Mouse (Mus musculus) gastrocnemius, adult 18-20 months (tissue): ENCODE data around the gene Ccdc162. TPM values are rescaled to one million over a fixed set of nuclear protein-coding genes. Genes with fewer than 3 reads are reported as not detected.
A peak's percentile ranks its signal among the peaks of the same experiment; 100 is the strongest.

Experiments
- DNase-seq: peaks from one replicate; pipeline ENCODE4 v3.0.0; 2021; ENCODE audit warnings: low spot score
- long read RNA-seq, 2 experiments: library from polyadenylated mRNA; stranded (forward); transcript quantifications; one replicate each; pipeline ENCODE4 v2.0.0; 2021
- total RNA-seq, 2 experiments: library from RNA; stranded (reverse); gene quantifications; 2 replicates each; pipeline ENCODE4 v1.2.3; 2021

The Ccdc162 gene
- total RNA-seq: 1 to 10 TPM; 1.0 TPM
- long read RNA-seq, experiment 1, partial matches to known transcripts: 0 of 1 reads
- long read RNA-seq, experiment 1, other reads (novel, unspliced or antisense): 1 of 1 reads
- long read RNA-seq, experiment 2: 0 reads

DNA sequence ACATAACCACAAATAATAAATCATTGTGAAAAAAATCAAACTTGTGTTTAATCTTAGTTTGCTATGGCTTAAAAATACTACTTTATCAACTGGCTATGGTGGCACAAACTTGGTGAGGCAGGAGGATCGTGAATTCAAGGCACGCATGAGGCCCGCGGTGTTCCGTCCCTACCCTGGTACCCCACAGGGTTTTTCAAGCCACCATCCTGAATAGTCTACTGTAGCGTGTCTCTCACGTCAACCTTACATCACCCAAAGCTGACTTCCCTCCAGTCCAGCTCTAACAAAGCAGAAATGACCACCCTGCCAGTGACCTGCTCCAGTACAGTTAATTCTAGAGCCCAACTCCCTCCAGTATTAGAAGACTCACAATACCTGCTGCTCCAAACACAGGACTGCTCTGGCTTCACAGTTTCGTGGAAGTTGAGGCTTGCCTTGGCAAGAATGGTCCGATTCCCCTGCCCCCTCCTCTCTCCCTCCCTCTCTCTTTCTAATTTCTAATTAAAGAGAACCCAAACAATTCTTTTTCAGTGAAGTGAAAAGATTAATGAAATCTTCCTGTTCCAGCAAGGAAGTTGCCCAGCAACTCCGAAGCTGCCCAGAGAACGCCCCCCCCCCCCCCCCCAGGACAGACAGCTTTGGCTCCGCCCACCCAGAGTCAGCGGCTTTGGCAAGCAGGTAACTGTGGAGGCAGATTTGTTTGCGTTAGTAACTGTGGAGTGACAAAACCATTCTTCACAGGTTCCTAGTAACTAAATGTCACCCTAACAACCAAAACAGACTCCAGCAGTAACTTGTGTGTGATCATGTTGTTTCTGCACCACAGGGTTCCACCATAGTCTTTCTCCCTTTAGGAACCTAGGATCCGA, at the start of gene Ccdc162:
Ccdc162 (minus strand) TSS at position 606 of the 869 bp plus-strand sequence.
- no peak for DNase-seq

DNA sequence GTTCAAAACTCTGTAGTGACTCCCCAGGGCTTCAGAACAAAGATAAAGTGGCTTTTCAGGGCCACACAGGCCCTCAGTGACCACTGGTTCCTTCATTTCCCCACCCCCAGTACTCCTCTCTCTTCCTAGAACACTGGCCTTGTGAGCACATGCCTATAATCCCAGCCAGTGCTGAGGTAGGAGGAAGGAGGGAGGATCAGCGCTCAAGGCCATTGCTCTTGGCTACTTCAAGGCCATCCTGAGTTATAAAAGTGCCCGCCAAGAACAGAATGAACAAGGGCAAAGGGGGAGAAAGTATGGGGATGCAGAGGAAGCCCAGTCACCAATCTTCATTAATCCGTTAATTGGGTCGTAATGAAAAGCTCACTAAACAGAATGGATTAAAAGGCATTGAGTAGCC, 49.2 kb upstream of the Ccdc162 start:
- no peak for DNase-seq

DNA sequence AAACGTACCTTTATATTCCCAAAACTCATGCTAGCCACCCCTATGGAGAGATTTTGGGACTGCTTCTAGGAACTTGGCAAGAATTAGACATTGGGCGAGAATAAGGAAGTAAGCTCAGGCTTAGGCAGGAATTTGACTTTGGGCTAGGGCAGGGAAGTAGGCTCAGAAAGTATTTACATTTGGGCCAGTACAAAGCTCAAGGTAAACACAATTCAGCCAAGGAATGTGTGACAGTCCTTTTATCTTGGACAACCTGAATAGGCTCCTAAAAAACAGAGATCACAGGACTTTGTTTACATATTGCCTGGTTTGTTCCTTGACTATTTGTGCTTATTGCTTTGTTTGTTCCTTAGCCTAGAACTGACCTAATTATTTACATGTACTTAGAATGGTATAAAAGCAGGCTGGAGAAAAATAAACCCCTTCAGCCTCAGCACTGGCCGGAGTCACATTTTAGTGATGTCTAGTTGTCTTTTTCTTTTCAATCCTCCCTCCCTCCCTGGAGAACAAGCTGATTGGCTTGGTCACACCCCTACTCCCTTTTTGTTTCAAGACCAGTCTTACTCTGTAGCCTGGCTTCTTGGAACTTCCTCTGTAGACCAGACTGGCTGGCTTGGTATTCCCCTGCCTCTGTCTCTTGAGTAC, 47.4 kb upstream of the Ccdc162 start:
- no peak for DNase-seq

DNA sequence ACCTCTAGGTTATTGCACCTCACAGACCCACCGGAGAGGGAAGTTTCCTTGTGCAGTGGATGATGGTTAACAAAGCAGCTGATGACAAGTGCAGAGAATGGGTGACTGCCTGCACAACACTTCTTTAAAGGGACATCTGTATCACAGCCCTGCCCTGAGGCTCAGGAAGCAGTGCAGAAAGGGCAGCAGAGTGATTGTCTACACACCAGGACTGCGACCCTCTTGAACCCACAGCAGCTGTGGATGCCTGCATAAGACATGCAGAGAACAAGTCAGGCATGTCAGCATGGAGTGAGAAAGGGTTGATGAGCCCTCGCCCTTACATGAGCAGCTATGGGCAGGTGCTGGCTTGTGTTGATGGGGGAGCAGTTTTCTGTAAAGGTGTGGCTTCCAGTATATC, 44.4 kb upstream of the Ccdc162 start:
- DNase-seq: no peak

DNA sequence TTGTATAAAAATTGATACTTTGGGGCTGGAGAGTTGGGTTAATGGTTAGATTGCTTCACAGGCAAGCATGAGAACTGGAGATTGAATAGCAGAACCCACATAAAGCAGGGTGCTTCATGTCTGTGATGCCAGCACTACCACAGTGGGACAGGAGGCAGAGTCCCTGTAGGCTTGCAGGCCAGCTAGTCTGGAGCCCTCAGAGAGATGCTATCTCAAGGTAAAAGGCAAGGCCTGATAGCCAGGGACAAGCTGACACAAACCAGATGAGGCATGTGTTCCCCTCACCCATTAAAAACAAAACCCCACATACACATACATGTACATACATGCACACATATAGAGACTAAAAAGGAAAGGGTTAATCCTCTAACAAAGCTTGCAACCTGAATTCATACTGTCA, 41.6 kb upstream of the Ccdc162 start:
- no peak for DNase-seq

DNA sequence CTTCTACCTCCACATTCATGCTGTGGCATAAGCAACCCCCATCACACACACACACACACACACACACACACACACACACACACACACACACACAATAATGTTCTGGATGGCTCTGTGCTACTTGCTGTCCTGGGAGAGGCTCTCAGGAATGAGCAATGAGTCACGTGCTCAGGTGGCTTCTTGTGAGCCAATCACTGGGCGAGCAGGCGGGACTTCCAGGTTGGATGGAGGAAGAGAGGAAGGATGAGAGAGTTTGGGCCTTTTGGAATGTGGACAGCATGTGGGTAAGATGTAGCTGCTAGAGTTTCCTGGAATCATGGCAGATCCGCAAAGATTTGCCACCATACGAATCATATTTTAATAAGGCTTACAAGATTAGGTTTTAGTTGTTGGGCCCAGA, 40.8 kb upstream of the Ccdc162 start:
- DNase-seq: no peak

DNA sequence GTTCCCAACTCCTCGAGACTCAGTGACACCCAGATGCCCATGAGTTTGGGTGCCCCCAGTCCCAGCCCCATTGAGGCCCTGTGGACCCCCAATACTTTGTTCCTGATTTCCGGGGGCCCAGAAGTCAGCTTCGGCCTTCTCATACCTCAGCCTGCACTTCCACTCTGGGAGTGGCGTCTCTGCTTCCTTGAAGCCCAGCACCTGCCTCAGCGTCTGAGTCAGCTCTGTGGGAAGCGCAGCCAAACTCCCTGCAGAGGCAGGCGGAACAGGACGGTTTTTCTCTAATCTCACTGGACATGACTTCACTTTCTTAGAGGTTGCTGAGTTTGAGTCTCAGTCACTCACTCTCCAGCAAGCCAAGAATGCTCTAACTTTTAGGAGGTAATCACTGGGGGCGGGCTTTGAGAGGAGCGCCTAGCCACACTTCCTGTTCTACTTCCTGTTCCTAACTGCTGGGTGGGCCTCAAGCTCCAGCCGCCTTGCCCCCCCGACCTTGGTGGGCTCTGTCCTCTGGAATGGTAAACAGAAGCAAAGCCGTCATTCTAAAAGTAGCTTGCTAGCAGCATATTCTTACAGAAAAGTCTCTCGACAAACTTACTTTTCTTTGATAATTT, 35.5 kb upstream of the Ccdc162 start:
- no peak for DNase-seq

DNA sequence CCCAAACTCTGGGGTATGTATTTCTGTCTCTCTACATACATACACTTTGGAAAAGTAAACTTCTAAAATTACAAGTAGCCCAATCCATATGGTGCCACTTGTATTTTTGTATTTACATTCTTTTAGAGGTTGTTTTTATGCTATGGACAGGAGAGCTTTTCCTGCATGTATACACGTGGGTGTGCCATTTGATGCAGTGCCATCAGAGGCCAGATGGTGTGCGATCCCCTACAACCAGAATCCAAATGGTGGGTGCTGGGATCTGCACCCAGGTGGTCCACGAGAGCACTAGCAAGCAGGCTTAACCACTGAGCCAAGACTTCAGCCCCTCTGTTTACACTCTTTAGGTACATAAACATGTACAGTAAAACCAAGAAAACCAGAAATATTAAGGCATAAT, 32.9 kb upstream of the Ccdc162 start:
- DNase-seq: no peak

DNA sequence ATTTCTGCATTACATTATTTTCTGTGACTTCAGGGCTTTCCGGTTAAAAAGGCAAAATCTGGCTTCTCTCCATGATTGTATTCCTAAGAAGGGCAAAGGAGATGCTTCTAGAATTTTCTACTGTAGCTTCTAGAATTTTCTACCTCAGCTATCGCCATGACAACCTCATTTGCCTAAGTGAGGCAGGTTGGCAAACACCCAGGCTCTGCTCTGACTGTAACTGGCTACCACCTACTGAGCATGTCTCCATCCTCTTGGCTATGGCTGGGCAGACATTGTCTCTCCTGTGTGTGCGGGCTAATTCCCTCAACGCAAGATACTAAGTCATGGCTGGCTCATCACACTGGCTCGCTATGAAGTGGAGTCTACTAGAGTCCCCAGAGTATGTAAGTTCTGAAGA, 30.1 kb upstream of the Ccdc162 start:
- DNase-seq: no peak

DNA sequence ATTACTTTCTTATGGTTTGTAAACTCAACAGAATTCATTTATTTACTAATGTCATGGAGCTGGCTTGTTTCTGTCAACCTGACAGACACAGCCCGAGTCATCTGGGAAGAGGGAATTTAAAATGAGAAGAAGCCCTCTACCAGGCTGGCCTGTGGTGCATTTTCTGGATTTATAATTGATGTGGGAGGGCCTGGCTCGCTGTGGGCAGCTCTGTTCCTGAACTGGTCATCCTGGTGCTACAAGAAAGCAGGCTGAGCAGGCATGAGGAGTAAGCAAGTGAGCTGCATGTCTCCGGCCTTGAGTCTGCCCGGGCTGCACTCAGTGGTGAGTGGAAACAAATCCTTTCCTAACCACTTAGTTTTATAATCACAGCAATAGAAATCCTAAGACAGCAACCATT, 27.6 kb upstream of the Ccdc162 start:
- DNase-seq: no peak

DNA sequence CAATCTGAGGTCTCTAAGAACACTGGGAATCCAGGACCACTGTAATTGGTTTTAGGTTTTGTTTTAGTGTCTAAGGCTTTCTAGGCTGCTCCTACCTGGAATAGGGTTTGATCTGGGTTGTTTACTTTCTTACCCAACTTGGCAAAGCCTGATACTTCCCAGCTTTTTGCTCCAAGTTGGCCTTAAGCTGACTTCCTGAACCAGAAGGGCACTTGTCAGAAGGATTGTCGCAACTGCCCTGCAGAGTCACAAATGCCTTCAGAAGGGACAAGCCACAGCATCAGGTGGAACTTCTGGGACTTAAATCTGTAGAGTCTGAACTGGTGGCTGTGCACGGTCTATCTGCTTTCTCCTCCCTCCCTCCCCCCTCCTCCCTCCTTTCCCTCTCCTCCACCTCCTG, 23.8 kb upstream of the Ccdc162 start:
- no peak for DNase-seq

DNA sequence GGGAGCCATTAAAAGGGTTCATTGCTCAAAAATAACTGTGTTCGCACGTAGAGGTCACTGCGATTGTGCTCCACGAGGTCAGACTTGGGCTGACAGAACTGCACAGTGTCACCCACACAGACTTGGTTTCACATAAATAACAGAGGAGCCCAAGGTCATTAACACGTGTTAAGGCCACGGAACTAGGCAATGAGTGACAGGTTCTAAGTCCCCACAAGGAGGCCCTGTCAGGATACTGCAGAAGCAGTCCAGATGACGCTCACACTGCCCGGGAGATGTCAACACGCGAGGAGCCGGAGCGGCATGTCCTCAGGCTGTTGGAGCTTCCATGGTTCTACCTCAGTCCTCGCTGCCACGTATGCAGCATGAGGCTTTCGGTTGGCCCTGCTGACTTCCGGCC, 20.8 kb upstream of the Ccdc162 start:
- DNase-seq: no peak

DNA sequence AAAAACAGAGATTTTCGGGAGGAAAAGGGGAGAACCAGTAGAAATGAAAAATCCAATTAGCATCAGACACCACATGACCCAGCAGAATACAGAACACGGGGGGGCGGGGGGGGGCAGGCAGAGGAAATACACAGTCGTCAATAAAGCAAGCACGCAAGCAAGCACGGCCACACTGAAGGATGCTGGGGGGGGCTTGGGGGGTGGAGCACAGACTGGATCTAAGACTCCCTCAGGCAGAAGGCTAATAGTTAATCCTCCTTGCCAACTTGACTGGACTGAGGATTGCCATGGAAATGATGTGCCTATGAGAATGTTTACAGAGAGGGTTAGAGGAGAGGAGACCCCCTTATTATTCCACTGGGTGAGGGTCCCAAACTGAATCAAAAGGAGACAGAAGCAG, 19.0 kb upstream of the Ccdc162 start:
- DNase-seq: no peak

DNA sequence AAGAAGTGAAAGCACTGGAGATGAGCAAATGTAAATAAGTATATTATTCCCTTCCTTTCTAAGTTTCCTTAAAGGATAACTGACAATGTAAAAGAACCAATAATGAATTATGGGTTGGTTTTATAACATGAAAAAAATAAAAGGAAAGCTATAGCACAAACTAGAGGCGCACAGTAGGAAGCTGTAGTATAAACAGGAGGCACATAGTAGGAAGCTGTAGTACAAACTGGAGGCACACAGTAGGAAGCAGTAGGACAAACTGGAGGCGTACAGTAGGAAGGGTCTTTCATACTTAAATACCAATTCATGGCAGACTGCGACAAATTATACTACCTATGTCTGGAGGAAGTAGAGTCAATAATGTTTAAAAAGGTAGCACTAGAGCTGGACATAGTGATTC, 16.8 kb upstream of the Ccdc162 start:
- DNase-seq: no peak

DNA sequence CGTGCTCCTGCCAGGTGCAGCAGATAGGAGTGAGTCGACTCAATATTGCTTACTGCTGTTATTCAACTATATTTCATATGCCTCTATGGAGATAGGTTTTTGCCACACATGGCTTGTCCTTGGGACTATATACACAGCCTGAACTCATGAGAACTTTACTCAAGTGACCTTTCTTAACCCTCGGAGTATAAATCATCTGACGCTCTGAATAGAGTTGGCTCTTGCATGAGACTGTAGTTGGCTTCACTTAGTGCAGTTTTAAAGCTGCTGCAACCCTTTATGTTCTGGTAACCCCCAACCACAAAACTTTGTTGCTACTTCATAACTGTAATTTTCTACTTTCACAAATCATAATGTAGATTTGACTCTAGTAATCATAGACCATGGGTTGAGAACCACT, 15.5 kb upstream of the Ccdc162 start:
- DNase-seq: peak; percentile 19

DNA sequence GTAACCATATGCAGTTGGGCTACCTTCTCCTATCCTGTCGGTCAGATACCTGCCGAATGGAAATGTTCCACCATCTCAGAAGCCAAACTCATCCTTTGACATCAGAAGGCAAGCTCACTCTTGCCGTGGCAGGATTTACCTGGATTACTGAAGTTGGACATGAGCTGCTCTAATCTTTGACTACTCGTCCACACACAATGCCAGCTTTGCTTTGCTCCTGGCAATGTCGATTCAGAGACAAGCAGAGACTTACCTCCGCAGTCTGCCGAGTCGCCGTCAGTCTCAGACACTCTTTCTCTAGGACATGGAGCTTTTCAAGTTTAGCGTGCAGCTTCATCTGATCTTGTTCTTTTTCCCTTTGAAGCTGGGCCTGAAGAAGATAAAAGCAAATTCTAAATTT, 14.3 kb upstream of the Ccdc162 start:
- DNase-seq: no peak

DNA sequence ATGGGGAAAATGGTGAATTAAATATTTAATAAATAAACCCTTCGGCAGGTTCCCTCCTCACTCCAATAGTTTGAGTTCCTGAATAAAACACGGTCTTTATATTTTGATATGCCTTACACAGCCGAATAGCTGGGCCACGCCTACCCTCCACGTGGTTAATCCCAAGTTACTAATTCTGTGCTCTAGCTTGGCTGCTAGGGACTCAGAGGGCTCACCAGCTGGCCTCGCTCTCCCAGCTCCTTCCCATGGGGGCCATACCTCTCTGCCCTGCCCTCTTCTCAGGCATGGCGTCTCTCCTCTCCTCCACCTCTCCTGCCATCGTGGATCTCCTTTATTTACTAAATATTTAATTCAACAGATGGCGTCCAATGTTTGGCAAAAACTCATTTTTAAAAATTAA, 9.8 kb upstream of the Ccdc162 start:
- no peak for DNase-seq

DNA sequence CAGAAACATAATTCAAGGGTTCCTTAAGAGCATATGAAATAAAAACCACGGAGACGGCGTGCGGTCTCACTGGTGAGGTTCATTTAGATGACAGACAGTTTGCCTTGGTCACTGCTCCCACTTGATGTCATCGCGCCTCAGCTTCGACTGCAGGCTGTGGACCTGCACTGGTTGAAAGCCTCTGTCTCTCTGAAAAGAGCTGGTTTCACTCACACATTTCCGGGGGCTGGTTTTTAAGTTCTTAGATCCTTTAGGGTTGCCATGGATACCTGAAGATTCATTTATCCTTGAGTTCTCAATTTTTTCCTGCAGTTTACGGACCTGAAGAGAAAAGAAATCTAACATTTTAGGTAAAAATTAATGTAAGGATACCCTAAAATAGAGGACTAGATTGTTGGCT, 3.2 kb upstream of the Ccdc162 start:
- DNase-seq: no peak

DNA sequence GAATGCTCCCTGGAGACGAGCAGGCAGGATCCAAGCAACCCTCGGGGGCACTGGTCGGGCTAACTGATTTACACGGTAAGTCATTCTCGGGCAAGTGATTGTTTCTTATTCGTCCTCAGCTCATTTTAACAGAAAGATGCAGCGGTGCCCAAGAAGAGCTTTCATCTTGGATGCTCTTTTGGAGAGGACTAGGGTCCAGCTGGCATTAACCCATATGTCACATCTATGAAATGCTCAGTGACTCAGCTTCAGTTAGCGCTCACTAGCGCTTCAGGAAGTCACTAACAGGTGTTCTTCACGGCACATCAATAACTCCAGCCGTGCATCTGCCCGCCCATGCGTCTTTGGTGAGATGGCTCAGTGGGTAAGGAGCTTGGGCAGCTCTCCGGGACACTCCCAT, 877 bp downstream of the Ccdc162 start:
- DNase-seq: no peak

DNA sequence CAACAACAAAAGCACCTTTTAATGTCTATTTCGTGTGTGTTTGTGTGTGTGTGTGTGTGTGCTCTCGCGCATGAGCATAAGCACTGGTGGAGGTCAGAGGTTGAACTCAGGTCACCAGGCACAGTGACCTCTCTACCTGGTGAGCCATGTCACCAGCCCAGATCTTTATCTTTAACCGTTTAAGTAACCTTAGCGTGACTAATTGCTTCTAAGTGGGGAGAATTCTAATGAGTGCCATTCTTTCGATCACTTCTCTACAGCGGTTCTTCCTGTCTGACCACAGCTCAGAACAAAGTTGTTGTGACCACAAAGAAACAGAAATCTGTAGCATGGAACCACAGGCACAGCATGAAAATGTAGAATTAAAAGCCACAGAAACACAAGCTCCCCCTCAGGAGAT, 5.0 kb downstream of the Ccdc162 start:
- no peak for DNase-seq

DNA sequence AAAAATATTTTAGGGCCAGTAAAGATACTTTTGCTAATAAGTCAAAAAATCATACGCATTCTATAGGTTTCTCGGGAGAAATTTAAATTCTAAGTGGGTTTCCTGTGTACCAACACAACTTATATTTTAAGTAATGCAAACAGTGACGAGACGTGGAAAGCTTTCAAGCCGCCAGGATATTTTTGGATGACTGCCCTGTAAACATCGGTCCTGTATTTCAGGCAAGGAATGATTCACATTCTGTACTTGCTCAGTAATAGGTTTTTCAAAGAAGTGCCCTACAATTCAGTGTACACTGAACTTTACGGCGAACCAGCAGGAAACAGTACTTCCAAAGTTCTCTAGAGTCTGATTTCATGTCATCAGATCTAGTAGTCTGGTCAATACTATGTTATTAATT, 5.7 kb downstream of the Ccdc162 start:
- peak; percentile 58 for DNase-seq

DNA sequence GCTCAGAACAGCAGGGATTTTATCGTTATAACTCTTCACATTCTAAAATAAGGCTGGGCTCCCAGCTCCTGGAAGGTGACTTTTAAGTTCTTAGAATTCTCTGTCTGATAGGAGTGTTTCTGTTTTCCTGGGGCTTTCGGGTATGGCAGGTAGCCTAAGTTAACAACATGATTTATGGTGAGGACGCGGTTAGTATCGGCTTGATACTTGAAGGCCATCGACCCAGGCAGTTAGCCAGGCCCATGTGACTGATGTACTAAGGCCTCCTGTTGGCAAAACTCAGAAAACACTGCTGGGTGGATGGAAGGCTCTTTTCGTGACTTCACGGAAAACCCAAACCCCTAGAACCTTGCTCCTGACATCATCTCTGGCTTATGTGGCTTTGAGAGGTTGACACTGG, 7.1 kb downstream of the Ccdc162 start:
- DNase-seq: no peak

DNA sequence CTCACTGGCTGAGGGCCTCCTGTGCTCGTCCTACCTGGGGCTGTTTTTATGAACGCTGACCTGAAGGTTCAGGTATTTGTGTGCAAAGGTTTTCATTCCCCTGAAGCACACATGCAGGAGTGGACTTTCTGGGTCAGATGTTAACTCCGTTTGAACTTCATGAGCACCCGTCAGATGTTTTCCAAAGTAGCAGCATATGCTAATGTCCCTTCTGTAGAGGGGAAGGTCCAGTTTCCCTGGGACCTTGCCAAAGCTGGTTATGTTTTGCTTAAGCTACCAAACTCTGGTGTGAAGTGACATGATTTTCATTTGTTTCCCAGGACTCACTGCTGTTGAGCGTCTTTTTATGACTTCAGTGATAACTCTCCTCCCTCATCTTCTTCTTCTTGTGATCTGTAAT, 16.8 kb downstream of the Ccdc162 start:
- no peak for DNase-seq
